Mouse (Mus musculus) G1E (cell line): Measurements from ENCODE around the gene Rcan1.

Experiments used
- CTCF ChIP-seq: IDR thresholded peaks from 2 replicates; pipeline ENCODE4 v1.5.1; 2012; ENCODE audit warnings: low read depth, low read length, inconsistent platforms, mixed read lengths
- GATA1 ChIP-seq: IDR thresholded peaks from 2 replicates; pipeline ENCODE4 v1.6.1; 2012; ENCODE audit warnings: borderline replicate concordance, low read length, inconsistent platforms, mixed read lengths
- GATA2 ChIP-seq: IDR thresholded peaks from 2 replicates; pipeline ENCODE4 v1.6.1; 2012; ENCODE audit warnings: low read depth, low read length, inconsistent platforms, borderline replicate concordance
- POLR2AphosphoS5 ChIP-seq: IDR thresholded peaks from 2 replicates; pipeline ENCODE4 v1.6.1; 2012; ENCODE audit warnings: low read depth, low read length, inconsistent platforms; ENCODE audit not compliant: insufficient replicate concordance
- TAL1 ChIP-seq: conservative IDR thresholded peaks from 2 replicates; pipeline ENCODE4 v1.6.1; 2012; ENCODE audit warnings: low read depth, low read length, inconsistent platforms, mixed read lengths

GRCm38 (mm10) chr16:92455969-92456368 lies 14.7 kb downstream of the Rcan1 start:
- TF ChIP-seq GATA1 (no peak), CTCF (no peak), POLR2AphosphoS5 (no peak), TAL1 (no peak), GATA2 (no peak)
